Mouse (Mus musculus): ENCODE data around the gene Rtraf. TPM values are rescaled to one million over a fixed set of nuclear protein-coding genes. Genes with fewer than 3 reads are reported as not detected.

Rtraf gene
- total and polyA plus RNA-seq, 2 experiments from 2014 or later, result 72.8 to 137 TPM

- H3K27ac ChIP-seq (ENCODE audit: low read depth, low read length), result 0 out of 2 replicates have a peak overlapping the region, but pooled peaks have one; percentile 3
- H3K9me3 ChIP-seq (ENCODE audit: low read length), result no peaks in the 10 kb centered on the region
- H3K36me3 ChIP-seq (ENCODE audit: insufficient read depth, low read length), result no peaks in the 10 kb centered on the region
- H3K4me1 ChIP-seq (ENCODE audit: insufficient read depth, low read length), result no peaks in the 10 kb centered on the region
- TF ChIP-seq CTCF (IDR thresholded peaks at IDR 0.05), result no peak
- no peak overlapping the region for H3K4me2 ChIP-seq (ENCODE audit: low read depth, low read length, poor library complexity, severe bottlenecking)
- H3K4me3 ChIP-seq (ENCODE audit: low read depth, low read length), result no peak overlapping the region
- ATAC-seq (ENCODE audit: low FRiP score), result no peak
- peak; percentile 67 for DNase-seq (ENCODE audit: low spot score)
- H3K27me3 ChIP-seq (ENCODE audit: insufficient read depth, low read length), result no peaks in the 10 kb centered on the region
- WGBS, result 25% methylated on average over 11 of the region's 11 CpGs
- H3K9ac ChIP-seq (replicated peaks; ENCODE audit: low read length, poor library complexity, severe bottlenecking), result no peak overlapping the region
These were observed 1.9 kb upstream of the Rtraf start for GRCm38 (mm10) chr14:19825481-19825880.

DNA sequence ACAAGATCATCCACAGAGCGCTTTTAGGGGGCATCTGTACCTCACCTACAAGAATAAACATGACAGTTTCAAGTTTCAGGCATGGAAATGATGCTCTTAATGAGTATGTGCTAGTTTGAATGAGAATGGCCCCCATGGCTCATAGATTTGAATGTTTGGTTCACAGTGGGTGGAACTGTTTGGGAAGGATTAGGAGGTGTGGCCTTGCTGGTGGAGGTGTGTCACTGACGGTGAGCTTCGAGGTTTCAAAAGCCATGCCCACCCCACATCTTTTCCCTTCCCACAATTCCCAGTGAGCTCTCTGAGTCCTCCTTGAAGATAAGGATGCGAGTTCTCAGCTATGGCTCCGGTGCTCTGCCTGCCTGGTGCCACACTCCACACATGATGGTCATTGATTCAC lies 1.9 kb downstream of the Rtraf start:
- DNase-seq (ENCODE audit: low spot score) (no peak), ATAC-seq (ENCODE audit: low FRiP score) (no peak)
- Histone ChIP-seq H3K9me3 (ENCODE audit: low read length) (no peaks in the 10 kb centered on the region), H3K4me1 (ENCODE audit: insufficient read depth, low read length) (no peaks in the 10 kb centered on the region), H3K4me2 (ENCODE audit: low read depth, low read length, poor library complexity, severe bottlenecking) (no peak overlapping the region), H3K36me3 (ENCODE audit: insufficient read depth, low read length) (no peaks in the 10 kb centered on the region), H3K4me3 (ENCODE audit: low read depth, low read length) (no peak overlapping the region), H3K27ac (ENCODE audit: low read depth, low read length) (no peak overlapping the region), H3K27me3 (ENCODE audit: insufficient read depth, low read length) (no peaks in the 10 kb centered on the region), H3K9ac (replicated peaks; ENCODE audit: low read length, poor library complexity, severe bottlenecking) (no peak overlapping the region)
- no peak for TF ChIP-seq CTCF (IDR thresholded peaks at IDR 0.05)
- WGBS, result 98% methylated on average over 5 of the region's 5 CpGs

DNA sequence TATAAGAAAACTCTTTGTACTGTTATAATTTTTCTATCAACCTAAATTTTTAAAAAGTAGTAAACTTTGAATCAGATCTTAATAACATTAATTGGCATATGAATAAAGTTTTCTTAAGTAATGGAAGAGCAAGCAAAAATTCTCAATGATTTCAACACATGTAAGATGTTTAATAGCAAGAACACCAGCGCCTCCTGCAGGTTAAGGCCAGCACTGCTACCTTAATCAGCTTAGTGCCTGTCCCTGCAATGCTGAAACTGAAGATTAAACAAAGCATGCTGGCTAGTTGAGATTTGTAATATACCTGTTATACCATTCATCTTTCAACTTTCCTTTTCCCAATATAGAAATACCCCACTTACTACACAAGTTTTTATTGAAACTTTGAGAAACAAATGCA lies 5.7 kb downstream of the Rtraf start:
- H3K27ac ChIP-seq (ENCODE audit: low read depth, low read length), result no peak overlapping the region
- 5% methylated on average over 1 of the region's 1 CpGs for WGBS
- H3K27me3 ChIP-seq (ENCODE audit: insufficient read depth, low read length), result no peaks in the 10 kb centered on the region
- H3K36me3 ChIP-seq (ENCODE audit: insufficient read depth, low read length), result peaks cover 14% of the 10 kb centered on the region
- no peaks in the 10 kb centered on the region for H3K4me1 ChIP-seq (ENCODE audit: insufficient read depth, low read length)
- H3K4me3 ChIP-seq (ENCODE audit: low read depth, low read length), result no peak overlapping the region
- H3K9ac ChIP-seq (replicated peaks; ENCODE audit: low read length, poor library complexity, severe bottlenecking), result no peak overlapping the region
- no peak overlapping the region for H3K4me2 ChIP-seq (ENCODE audit: low read depth, low read length, poor library complexity, severe bottlenecking)
- ATAC-seq (ENCODE audit: low FRiP score) (peak; percentile 70; the same call in 1 of the 2 replicates), DNase-seq (ENCODE audit: low spot score) (peak; percentile 90)
- TF ChIP-seq CTCF (IDR thresholded peaks at IDR 0.05), result peak; percentile 94
- H3K9me3 ChIP-seq (ENCODE audit: low read length), result no peaks in the 10 kb centered on the region

GRCm38 (mm10) chr14:19813061-19813460 lies 10.6 kb downstream of the Rtraf start:
- Histone ChIP-seq H3K4me3 (ENCODE audit: low read depth, low read length) (no peak overlapping the region), H3K9ac (replicated peaks; ENCODE audit: low read length, poor library complexity, severe bottlenecking) (no peak overlapping the region), H3K4me2 (ENCODE audit: low read depth, low read length, poor library complexity, severe bottlenecking) (no peak overlapping the region), H3K9me3 (ENCODE audit: low read length) (no peaks in the 10 kb centered on the region), H3K4me1 (ENCODE audit: insufficient read depth, low read length) (no peaks in the 10 kb centered on the region), H3K36me3 (ENCODE audit: insufficient read depth, low read length) (peaks cover 17% of the 10 kb centered on the region), H3K27ac (ENCODE audit: low read depth, low read length) (no peak overlapping the region), H3K27me3 (ENCODE audit: insufficient read depth, low read length) (no peaks in the 10 kb centered on the region)
- DNase-seq (ENCODE audit: low spot score) (no peak), ATAC-seq (ENCODE audit: low FRiP score) (no peak)
- no peak for TF ChIP-seq CTCF (IDR thresholded peaks at IDR 0.05)
- WGBS, result 97% methylated on average over 2 of the region's 2 CpGs

DNA sequence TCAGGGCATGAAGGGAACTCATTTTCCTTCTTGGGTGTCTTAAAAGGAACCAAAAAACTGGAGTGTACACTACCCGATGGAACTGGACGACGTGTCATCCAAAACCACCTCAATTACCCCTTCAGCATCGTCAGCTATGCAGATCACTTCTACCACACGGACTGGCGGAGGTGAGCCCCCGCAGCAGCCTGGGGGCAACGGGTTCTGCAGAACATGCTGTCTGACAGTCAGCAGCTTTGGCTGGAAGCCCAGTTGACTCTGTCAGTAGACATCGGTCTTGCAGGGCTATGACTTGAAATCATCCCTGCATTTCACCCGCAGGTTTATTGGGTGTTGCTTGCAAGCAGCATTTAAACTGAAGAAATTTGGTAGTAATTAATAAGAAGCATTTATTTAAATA lies 13.7 kb downstream of the Rtraf start:
- no peak for TF ChIP-seq CTCF (IDR thresholded peaks at IDR 0.05)
- no peak for ATAC-seq (ENCODE audit: low FRiP score)
- WGBS, result 68% methylated on average over 10 of the region's 10 CpGs
- no peaks in the 10 kb centered on the region for H3K4me1 ChIP-seq (ENCODE audit: insufficient read depth, low read length)
- H3K9ac ChIP-seq (replicated peaks; ENCODE audit: low read length, poor library complexity, severe bottlenecking), result no peak overlapping the region
- DNase-seq (ENCODE audit: low spot score), result peak; percentile 59
- no peaks in the 10 kb centered on the region for H3K9me3 ChIP-seq (ENCODE audit: low read length)
- no peak overlapping the region for H3K4me3 ChIP-seq (ENCODE audit: low read depth, low read length)
- H3K27me3 ChIP-seq (ENCODE audit: insufficient read depth, low read length), result no peaks in the 10 kb centered on the region
- H3K27ac ChIP-seq (ENCODE audit: low read depth, low read length), result no peak overlapping the region
- H3K4me2 ChIP-seq (ENCODE audit: low read depth, low read length, poor library complexity, severe bottlenecking), result no peak overlapping the region
- H3K36me3 ChIP-seq (ENCODE audit: insufficient read depth, low read length), result peaks cover 7% of the 10 kb centered on the region

- H3K4me1 ChIP-seq (ENCODE audit: insufficient read depth, low read length), result no peaks in the 10 kb centered on the region
- no peak for TF ChIP-seq CTCF (IDR thresholded peaks at IDR 0.05)
- H3K36me3 ChIP-seq (ENCODE audit: insufficient read depth, low read length), result 0 out of 2 replicates have a peak, but pooled peaks cover 3% of the 10 kb centered on the region
- H3K4me3 ChIP-seq (ENCODE audit: low read depth, low read length), result no peak overlapping the region
- H3K27ac ChIP-seq (ENCODE audit: low read depth, low read length), result no peak overlapping the region
- H3K9me3 ChIP-seq (ENCODE audit: low read length), result no peaks in the 10 kb centered on the region
- WGBS, result 92% methylated on average over 2 of the region's 2 CpGs
- no peak overlapping the region for H3K4me2 ChIP-seq (ENCODE audit: low read depth, low read length, poor library complexity, severe bottlenecking)
- DNase-seq (ENCODE audit: low spot score), result no peak
- no peaks in the 10 kb centered on the region for H3K27me3 ChIP-seq (ENCODE audit: insufficient read depth, low read length)
- ATAC-seq (ENCODE audit: low FRiP score), result no peak
- no peak overlapping the region for H3K9ac ChIP-seq (replicated peaks; ENCODE audit: low read length, poor library complexity, severe bottlenecking)
These were observed 15.8 kb downstream of the Rtraf start for GRCm38 (mm10) chr14:19807858-19808257.
